Mouse (Mus musculus) lung, embryonic 14.5 days (tissue): Measurements from ENCODE around the gene Gm20388. TPM values are rescaled to one million over a fixed set of nuclear protein-coding genes. Genes with fewer than 3 reads are reported as not detected.

Source experiments
- ATAC-seq: fragments of 200-750 bp; cut with Nextera tagmentation; 2 replicates; pipeline ENCODE4 v1.8.0; 2017; ENCODE audit warnings: mild to moderate bottlenecking, moderate TSS enrichment, moderate library complexity; ENCODE audit not compliant: insufficient read depth
- DNase-seq: peaks from one replicate; pipeline ENCODE4 v3.0.0-alpha.2; 2015
- H3K27ac ChIP-seq: fragments of 300-500 bp; sonication (generic); 2 replicates; pipeline ENCODE4 v1.5.1; 2014; ENCODE audit warnings: low read depth, mild to moderate bottlenecking, moderate library complexity
- H3K27me3 ChIP-seq: fragments of 300-500 bp; sonication (generic); 2 replicates; pipeline ENCODE4 v1.6.1; 2014; ENCODE audit warnings: low read length, control low read depth; ENCODE audit not compliant: insufficient read depth
- H3K36me3 ChIP-seq: fragments of 300-500 bp; sonication (generic); 2 replicates; pipeline ENCODE4 v1.6.1; 2014; ENCODE audit warnings: control low read depth; ENCODE audit not compliant: insufficient read depth
- H3K4me1 ChIP-seq: fragments of 300-500 bp; sonication (generic); 2 replicates; pipeline ENCODE4 v1.6.1; 2014; ENCODE audit warnings: antibody characterized with exemption, control low read depth; ENCODE audit not compliant: insufficient read depth
- H3K4me2 ChIP-seq: fragments of 300-500 bp; sonication (generic); 2 replicates; pipeline ENCODE4 v1.6.1; 2014; ENCODE audit warnings: mild to moderate bottlenecking
- H3K4me3 ChIP-seq: fragments of 300-500 bp; sonication (generic); 2 replicates; pipeline ENCODE4 v1.5.1; 2014; ENCODE audit warnings: low read depth, low read length
- H3K9ac ChIP-seq: fragments of 300-500 bp; sonication (generic); 2 replicates; pipeline ENCODE4 v1.6.1; 2014
- H3K9me3 ChIP-seq: fragments of 300-500 bp; sonication (generic); 2 replicates; pipeline ENCODE4 v1.6.1; 2016; ENCODE audit warnings: low read depth, low read length, control low read depth
- CTCF ChIP-seq: IDR thresholded peaks from 2 replicates; pipeline ENCODE4 v1.5.1; 2016; ENCODE audit warnings: antibody characterized with exemption, low read depth
- WGBS: fragments of 180-500 bp; shearing (Covaris S2); extraction: QIAGEN DNeasy Blood & Tissue Kit; methylation state at CpG from one replicate; pipeline ENCODE4 v1.1.7; 2014; 5-methylcytosine and 5-hydroxymethylcytosine counted together
- polyA plus RNA-seq: library from polyadenylated mRNA; unstranded; fragments of >200 nt; fragmentation: Nextera tagmentation; extraction: Ambion mirVana; gene quantifications from 2 replicates; pipeline ENCODE4 v1.2.1, GENCODE M21; 2014

Gm20388 gene
- polyA plus RNA-seq, 1 experiment from 2014 or later, result not detected

DNA sequence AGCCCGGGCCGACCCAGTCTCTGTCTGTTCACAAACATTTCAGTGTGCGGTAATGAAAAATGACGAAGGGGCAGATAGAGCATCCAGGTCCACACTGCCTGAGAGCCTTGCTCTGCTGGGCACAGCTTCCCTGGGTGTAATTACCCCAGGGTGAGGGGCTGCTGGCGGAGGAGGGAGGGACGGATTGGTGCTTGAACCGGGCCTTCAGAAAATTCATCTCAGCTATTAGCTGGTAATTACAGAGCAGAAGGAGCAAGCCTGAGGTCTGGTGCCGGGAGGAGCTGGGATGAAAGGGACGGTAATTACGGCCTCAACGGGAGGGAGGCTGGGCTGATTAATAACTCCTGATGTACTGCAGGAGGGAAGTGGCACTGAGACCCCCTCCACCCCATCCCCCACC, 639.3 kb downstream of the Gm20388 start:
- 0 out of 2 replicates have a peak, but pooled peaks cover 8% of the 10 kb centered on the region for H3K36me3 ChIP-seq
- H3K4me3 ChIP-seq, result no peak overlapping the region
- TF ChIP-seq CTCF, result no peak
- peaks cover 31% of the 10 kb centered on the region for H3K4me1 ChIP-seq
- peak; percentile 25; the same call in 1 of the 2 replicates for ATAC-seq
- no peaks in the 10 kb centered on the region for H3K9me3 ChIP-seq
- no peak for DNase-seq
- WGBS, result 30% methylated on average over 11 of the region's 11 CpGs
- H3K4me2 ChIP-seq, result peak overlapping the region; percentile 39; the same call in 1 of the 2 replicates
- peak overlapping the region; percentile 36; the same call in 1 of the 2 replicates for H3K27ac ChIP-seq
- no peaks in the 10 kb centered on the region for H3K27me3 ChIP-seq
- H3K9ac ChIP-seq, result peak overlapping the region; percentile 40; the same call in 1 of the 2 replicates

GRCm38 (mm10) chr8:120550430-120550829, 639.8 kb downstream of the Gm20388 start:
- H3K36me3 ChIP-seq, result 0 out of 2 replicates have a peak, but pooled peaks cover 11% of the 10 kb centered on the region
- no peaks in the 10 kb centered on the region for H3K9me3 ChIP-seq
- no peaks in the 10 kb centered on the region for H3K27me3 ChIP-seq
- no peak for DNase-seq
- whole genome bisulfite sequencing, result 31% methylated on average over 12 of the region's 12 CpGs
- TF ChIP-seq CTCF, result no peak
- peaks cover 31% of the 10 kb centered on the region for H3K4me1 ChIP-seq
- no peak overlapping the region for H3K9ac ChIP-seq
- no peak overlapping the region for H3K4me3 ChIP-seq
- no peak overlapping the region for H3K4me2 ChIP-seq
- no peak for ATAC-seq
- H3K27ac ChIP-seq, result peak overlapping the region; percentile 36; the same call in 1 of the 2 replicates

GRCm38 (mm10) chr8:120550937-120551676, 640.5 kb downstream of the Gm20388 start:
- no peak overlapping the region for H3K4me3 ChIP-seq
- ATAC-seq, result no peak

GRCm38 (mm10) chr8:120551677-120551980, 641.0 kb downstream of the Gm20388 start:
- H3K9ac ChIP-seq, result no peak overlapping the region
- DNase-seq (no peak), ATAC-seq (no peak)
- 85% methylated on average over 3 of the region's 3 CpGs for WGBS
- TF ChIP-seq CTCF, result no peak
- no peak overlapping the region for H3K27ac ChIP-seq
- H3K27me3 ChIP-seq, result no peaks in the 10 kb centered on the region
- H3K4me3 ChIP-seq, result no peak overlapping the region
- peaks cover 35% of the 10 kb centered on the region for H3K4me1 ChIP-seq
- 0 out of 2 replicates have a peak, but pooled peaks cover 15% of the 10 kb centered on the region for H3K36me3 ChIP-seq
- no peak overlapping the region for H3K4me2 ChIP-seq
- no peaks in the 10 kb centered on the region for H3K9me3 ChIP-seq

More at GRCm38 (mm10) chr8:120550937-120551676, 640.5 kb downstream of the Gm20388 start:
- Histone ChIP-seq H3K27ac (no peak overlapping the region), H3K36me3 (0 out of 2 replicates have a peak, but pooled peaks cover 11% of the 10 kb centered on the region), H3K9ac (no peak overlapping the region), H3K4me2 (no peak overlapping the region), H3K27me3 (no peaks in the 10 kb centered on the region), H3K4me1 (peaks cover 31% of the 10 kb centered on the region), H3K9me3 (no peaks in the 10 kb centered on the region)
- 71% methylated on average over 11 of the region's 11 CpGs for WGBS
- no peak for TF ChIP-seq CTCF
- no peak for DNase-seq

DNA sequence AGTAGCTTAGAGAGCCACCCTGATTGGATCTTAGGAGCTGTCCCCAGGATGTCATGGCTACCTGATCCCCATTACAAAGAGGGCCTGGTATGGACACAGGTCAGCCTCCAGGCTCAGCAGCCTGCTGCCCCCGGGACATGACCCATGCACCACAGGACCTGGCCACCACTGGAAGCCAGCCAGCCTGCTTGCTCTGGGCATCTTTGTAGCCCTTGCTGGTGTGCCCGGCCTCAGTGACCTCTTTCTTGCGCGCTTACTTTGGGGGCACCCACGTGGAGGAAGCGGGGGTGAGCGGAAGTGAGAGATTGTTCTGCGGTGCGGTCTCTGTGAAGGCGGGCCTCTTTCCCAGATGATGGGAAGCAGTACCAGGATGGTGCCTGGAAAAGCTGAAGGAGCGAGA, 641.9 kb downstream of the Gm20388 start:
- Histone ChIP-seq H3K4me1 (peaks cover 40% of the 10 kb centered on the region), H3K9ac (no peak overlapping the region), H3K36me3 (0 out of 2 replicates have a peak, but pooled peaks cover 15% of the 10 kb centered on the region), H3K9me3 (no peaks in the 10 kb centered on the region), H3K4me2 (no peak overlapping the region), H3K27me3 (no peaks in the 10 kb centered on the region), H3K4me3 (no peak overlapping the region), H3K27ac (no peak overlapping the region)
- ATAC-seq (no peak), DNase-seq (no peak)
- 82% methylated on average over 11 of the region's 11 CpGs for WGBS
- TF ChIP-seq CTCF, result no peak

DNA sequence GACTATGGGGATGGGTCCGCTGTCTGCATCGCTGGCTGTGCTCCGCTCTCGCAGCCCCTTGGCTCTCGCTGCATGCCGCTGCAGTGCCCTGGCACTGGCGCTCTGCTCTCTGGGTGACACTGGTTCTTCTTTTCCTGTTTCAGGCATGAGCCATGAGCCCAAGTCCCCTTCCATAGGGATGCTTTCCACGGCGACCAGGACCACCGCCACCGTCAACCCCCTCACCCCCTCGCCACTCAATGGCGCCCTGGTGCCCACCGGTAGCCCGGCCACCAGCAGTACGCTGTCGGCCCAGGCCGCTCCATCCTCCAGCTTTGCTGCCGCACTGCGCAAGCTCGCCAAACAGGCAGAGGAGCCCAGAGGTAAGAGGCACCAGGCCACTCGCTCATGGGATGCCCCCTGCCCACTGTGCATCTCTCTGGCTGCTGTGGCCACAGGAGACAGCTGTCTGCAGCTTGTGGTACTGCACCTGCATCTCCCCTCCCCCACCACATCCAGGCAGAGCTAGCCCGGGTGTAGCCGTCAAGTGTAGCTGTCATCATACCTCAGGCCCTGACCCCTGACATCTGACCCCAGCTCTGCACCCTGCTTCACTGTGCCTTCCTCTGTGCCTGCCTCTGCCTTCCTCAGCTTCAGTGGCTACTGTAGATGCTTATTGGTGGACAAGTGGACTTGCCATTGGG, 642.9 kb downstream of the Gm20388 start:
- H3K9me3 ChIP-seq, result no peaks in the 10 kb centered on the region
- H3K9ac ChIP-seq, result no peak overlapping the region
- no peaks in the 10 kb centered on the region for H3K27me3 ChIP-seq
- H3K4me2 ChIP-seq, result no peak overlapping the region
- peaks cover 31% of the 10 kb centered on the region for H3K4me1 ChIP-seq
- no peak for DNase-seq
- no peak overlapping the region for H3K4me3 ChIP-seq
- no peak for ATAC-seq
- 0 out of 2 replicates have a peak, but pooled peaks cover 15% of the 10 kb centered on the region for H3K36me3 ChIP-seq
- peak; percentile 20; the same call in 1 of the 2 replicates for TF ChIP-seq CTCF
- WGBS, result 86% methylated on average over 24 of the region's 24 CpGs
- H3K27ac ChIP-seq, result no peak overlapping the region

- Histone ChIP-seq H3K9me3 (no peaks in the 10 kb centered on the region), H3K4me2 (no peak overlapping the region), H3K4me1 (peaks cover 23% of the 10 kb centered on the region), H3K9ac (no peak overlapping the region), H3K27me3 (no peaks in the 10 kb centered on the region), H3K27ac (no peak overlapping the region), H3K36me3 (0 out of 2 replicates have a peak, but pooled peaks cover 23% of the 10 kb centered on the region), H3K4me3 (no peak overlapping the region)
- TF ChIP-seq CTCF, result no peak
- 93% methylated on average over 18 of the region's 18 CpGs for WGBS
- DNase-seq (no peak), ATAC-seq (no peak)
These were observed 643.9 kb downstream of the Gm20388 start for GRCm38 (mm10) chr8:120554466-120555039.
